Mouse (Mus musculus) midbrain, embryonic 16.5 days (tissue): ENCODE results near the gene Olfr357. TPM values are rescaled to one million over a fixed set of nuclear protein-coding genes. Genes with fewer than 3 reads are reported as not detected.

Experiments used
- ATAC-seq: fragments of 200-750 bp; cut with Nextera tagmentation; 2 replicates; pipeline ENCODE4 v1.8.0; 2017; ENCODE audit warnings: moderate TSS enrichment
- H3K27ac ChIP-seq: fragments of 300-500 bp; sonication (generic); 2 replicates; pipeline ENCODE4 v1.5.1; 2014; ENCODE audit warnings: mild to moderate bottlenecking, low read length, mixed read lengths
- H3K27me3 ChIP-seq: fragments of 300-500 bp; sonication (generic); 2 replicates; pipeline ENCODE4 v1.6.1; 2014; ENCODE audit warnings: low read depth, low read length, mixed read lengths; ENCODE audit not compliant: control insufficient read depth, insufficient read depth
- H3K36me3 ChIP-seq: fragments of 300-500 bp; sonication (generic); 2 replicates; pipeline ENCODE4 v1.6.1; 2014; ENCODE audit warnings: mild to moderate bottlenecking, low read length, moderate library complexity, mixed read lengths; ENCODE audit not compliant: control insufficient read depth, insufficient read depth
- H3K4me1 ChIP-seq: fragments of 300-500 bp; sonication (generic); 2 replicates; pipeline ENCODE4 v1.6.1; 2014; ENCODE audit warnings: mild to moderate bottlenecking, low read length, mixed read lengths; ENCODE audit not compliant: control insufficient read depth, insufficient read depth
- H3K4me2 ChIP-seq: fragments of 300-500 bp; sonication (generic); 2 replicates; pipeline ENCODE4 v1.6.1; 2014; ENCODE audit warnings: mild to moderate bottlenecking, low read length, mixed read lengths
- H3K4me3 ChIP-seq: fragments of 300-500 bp; sonication (generic); 2 replicates; pipeline ENCODE4 v1.5.1; 2014; ENCODE audit warnings: low read depth, mild to moderate bottlenecking, low read length, moderate library complexity, mixed read lengths
- H3K9ac ChIP-seq: fragments of 300-500 bp; sonication (generic); 2 replicates; pipeline ENCODE4 v1.6.1; 2014; ENCODE audit warnings: low read depth, low read length, mixed read lengths
- H3K9me3 ChIP-seq: fragments of 300-500 bp; sonication (generic); replicated peaks from 2 replicates; pipeline ENCODE4 v1.6.1; 2014; ENCODE audit warnings: mild to moderate bottlenecking, low read length, mixed read lengths; ENCODE audit not compliant: control insufficient read depth, poor library complexity, severe bottlenecking
- WGBS: fragments of 180-500 bp; shearing (Covaris S2); extraction: QIAGEN DNeasy Blood & Tissue Kit; methylation state at CpG from one replicate; pipeline ENCODE4 v1.1.7; 2014; 5-methylcytosine and 5-hydroxymethylcytosine counted together
- polyA plus RNA-seq: library from polyadenylated mRNA; unstranded; fragments of >200 nt; fragmentation: Nextera tagmentation; extraction: Ambion mirVana; gene quantifications from 2 replicates; pipeline ENCODE4 v1.2.1, GENCODE M21; 2015

Olfr357 gene
- polyA plus RNA-seq: not detected in 2 replicates

- H3K4me1 ChIP-seq: no peaks in the 10 kb centered on the region
- no peaks in the 10 kb centered on the region for H3K36me3 ChIP-seq
- WGBS: 76% methylated on average over 1 of the region's 1 CpGs
- peaks cover 9% of the 10 kb centered on the region; the same call in 1 of the 2 replicates for H3K9me3 ChIP-seq
- H3K4me2 ChIP-seq: no peak within 1 kb of the TSS
- H3K27me3 ChIP-seq: no peaks in the 10 kb centered on the region
- no peak for ATAC-seq
- H3K9ac ChIP-seq: no peak within 1 kb of the TSS
- H3K27ac ChIP-seq: no peak within 1 kb of the TSS
- no peak within 1 kb of the TSS for H3K4me3 ChIP-seq
These were observed at the start of gene Olfr357 for GRCm38 (mm10) chr2:36993527-36993926. TSS of gene Olfr357 (plus strand) at chr2:36993827.

- no peak overlapping the region for H3K27ac ChIP-seq
- no peak for ATAC-seq
- H3K27me3 ChIP-seq: no peaks in the 10 kb centered on the region
- no peak overlapping the region for H3K9ac ChIP-seq
- 90% methylated on average over 1 of the region's 1 CpGs for WGBS
- H3K4me2 ChIP-seq: no peak overlapping the region
- no peaks in the 10 kb centered on the region for H3K4me1 ChIP-seq
- no peak overlapping the region for H3K4me3 ChIP-seq
- no peaks in the 10 kb centered on the region for H3K36me3 ChIP-seq
- peaks cover 11% of the 10 kb centered on the region; the same call in 1 of the 2 replicates for H3K9me3 ChIP-seq
These were observed 3.4 kb downstream of the Olfr357 start for GRCm38 (mm10) chr2:36997030-36997429.

GRCm38 (mm10) chr2:37009235-37009634, 15.6 kb downstream of the Olfr357 start, which contains the start of gene Olfr358:
TSS of gene Olfr358 (minus strand) at chr2:37009335.
- Histone ChIP-seq H3K27ac (no peak within 1 kb of the TSS), H3K9me3 (peaks cover 11% of the 10 kb centered on the region), H3K4me1 (no peaks in the 10 kb centered on the region), H3K4me2 (no peak within 1 kb of the TSS), H3K27me3 (no peaks in the 10 kb centered on the region), H3K9ac (no peak within 1 kb of the TSS), H3K4me3 (no peak within 1 kb of the TSS), H3K36me3 (no peaks in the 10 kb centered on the region)
- no peak for ATAC-seq

Other genes with a start within 250 kb of the Olfr357 start
- not detected in 2 replicates for gene Olfr348, start 209.6 kb upstream of the Olfr357 start, polyA plus RNA-seq
- gene Olfr50, start 203.3 kb upstream of the Olfr357 start, polyA plus RNA-seq: not detected in 2 replicates
- not detected in 2 replicates for gene Olfr3, start 176.8 kb upstream of the Olfr357 start, polyA plus RNA-seq
- gene Olfr350, start 147.5 kb upstream of the Olfr357 start, polyA plus RNA-seq: not detected in 2 replicates
- gene Olfr351, start 131.2 kb upstream of the Olfr357 start, polyA plus RNA-seq: not detected in 2 replicates
- gene Olfr352, start 125.4 kb upstream of the Olfr357 start, polyA plus RNA-seq: not detected in 2 replicates
- not detected in 2 replicates for gene Olfr353, start 100.9 kb upstream of the Olfr357 start, polyA plus RNA-seq
- not detected in 2 replicates for gene Olfr354, start 88.1 kb upstream of the Olfr357 start, polyA plus RNA-seq
- not detected in 2 replicates for gene Olfr355, start 64.9 kb upstream of the Olfr357 start, polyA plus RNA-seq
- not detected in 2 replicates for gene Olfr356, start 56.7 kb upstream of the Olfr357 start, polyA plus RNA-seq
- gene Olfr358, start 15.5 kb downstream of the Olfr357 start, polyA plus RNA-seq: not detected in 2 replicates
- not detected in 2 replicates for gene Olfr360, start 71.9 kb downstream of the Olfr357 start, polyA plus RNA-seq
- not detected in 2 replicates for gene Olfr361, start 95.5 kb downstream of the Olfr357 start, polyA plus RNA-seq
- gene Olfr362, start 124.1 kb downstream of the Olfr357 start, polyA plus RNA-seq: not detected in 2 replicates
- gene Olfr364-ps1, start 145.5 kb downstream of the Olfr357 start, polyA plus RNA-seq: not detected in 2 replicates
- not detected in 2 replicates for gene Olfr365, start 194.4 kb downstream of the Olfr357 start, polyA plus RNA-seq
- not detected in 2 replicates for gene Olfr366, start 217.7 kb downstream of the Olfr357 start, polyA plus RNA-seq